ENCODE assay signal across 7 mouse cellular contexts in genomic region chr10:5921771-5922170, GRCm38 (mm10). TPM values are rescaled to one million over a fixed set of nuclear protein-coding genes. Genes with fewer than 3 reads are reported as not detected.
DNase-seq lines count a peak whose midpoint lies in the region; ATAC-seq and TF ChIP-seq lines count a peak whose summit lies in the region.

No protein-coding gene starts in this region.

- H3K36me3 ChIP-seq in heart, postnatal 0 days (replicated peaks; ENCODE audit: control insufficient read depth, insufficient read depth, low read length), result no peaks in the 10 kb centered on the region
- H3K36me3 ChIP-seq in midbrain, embryonic 10.5 days, result no peaks in the 10 kb centered on the region

- H3K4me1 ChIP-seq in cortical plate, adult 2 months (ENCODE audit: control insufficient read depth, insufficient read depth, low read length), result no peaks in the 10 kb centered on the region; the same call in 1 of the 2 replicates
- H3K4me1 ChIP-seq in heart, postnatal 0 days (ENCODE audit: control insufficient read depth, insufficient read depth), result peaks cover 5% of the 10 kb centered on the region; the same call in 1 of the 2 replicates
- peaks cover 16% of the 10 kb centered on the region for H3K4me1 ChIP-seq in midbrain, embryonic 10.5 days

- H3K27ac ChIP-seq in cortical plate, adult 2 months (ENCODE audit: insufficient read depth, low read length), result 0 out of 2 replicates have a peak overlapping the region, but pooled peaks have one; percentile 35
- no peak overlapping the region for H3K27ac ChIP-seq in heart, postnatal 0 days (ENCODE audit: low read depth)
- peak overlapping the region; percentile 81 for H3K27ac ChIP-seq in midbrain, embryonic 10.5 days (replicated peaks)

- no peak for TF ChIP-seq CTCF in cortical plate, adult 2 months (IDR thresholded peaks at IDR 0.05; ENCODE audit: extremely low read depth, insufficient read depth, low read length)
- no peak for TF ChIP-seq CTCF in heart, postnatal 0 days (IDR thresholded peaks at IDR 0.05; ENCODE audit: low read depth)

- peak overlapping the region; percentile 45 for H3K9ac ChIP-seq in heart, postnatal 0 days (replicated peaks; ENCODE audit: low read depth, low read length)

- TF ChIP-seq EP300 in heart, postnatal 0 days (IDR thresholded peaks at IDR 0.05; ENCODE audit: low read depth), result no peak

- H3K27me3 ChIP-seq in heart, postnatal 0 days (ENCODE audit: control insufficient read depth, insufficient read depth, low read length), result peaks cover 26% of the 10 kb centered on the region; the same call in 1 of the 2 replicates
- peaks cover 34% of the 10 kb centered on the region for H3K27me3 ChIP-seq in midbrain, embryonic 10.5 days (ENCODE audit: low read depth, poor library complexity, severe bottlenecking)

- no peak for TF ChIP-seq POLR2A in cortical plate, adult 2 months (IDR thresholded peaks at IDR 0.05; ENCODE audit: extremely low read depth, insufficient read depth, low read length)

- no peaks in the 10 kb centered on the region for H3K9me3 ChIP-seq in heart, postnatal 0 days (replicated peaks; ENCODE audit: control insufficient read depth, low read length)
- H3K9me3 ChIP-seq in midbrain, embryonic 10.5 days (replicated peaks), result 0 out of 2 replicates have a peak, but pooled peaks cover 3% of the 10 kb centered on the region

- H3K4me3 ChIP-seq in cortical plate, adult 2 months (ENCODE audit: insufficient read depth, low read length), result peak overlapping the region; percentile 52
- H3K4me3 ChIP-seq in heart, postnatal 0 days (ENCODE audit: low read depth, low read length), result peak overlapping the region; percentile 58
- H3K4me3 ChIP-seq in midbrain, embryonic 10.5 days, result peak overlapping the region; percentile 85

- WGBS in heart, postnatal 0 days, result under 1% methylated on average over 31 of the region's 31 CpGs
- under 1% methylated on average over 31 of the region's 31 CpGs for WGBS in midbrain, embryonic 10.5 days

- no peak for ATAC-seq in heart, postnatal 0 days (ENCODE audit: insufficient read depth, low read depth)
- no peak for ATAC-seq in megakaryocyte-erythroid progenitor cell, adult 5-6 weeks (replicated peaks; ENCODE audit: low FRiP score, low TSS enrichment, poor library complexity, severe bottlenecking)

- peak overlapping the region; percentile 91 for H3K4me2 ChIP-seq in heart, postnatal 0 days (ENCODE audit: low read depth, low read length)

- peak; percentile 1 to 8 for DNase-seq in kidney, postnatal 4 days
- DNase-seq in kidney, postnatal 14 days, result no peak
- DNase-seq in heart, postnatal 0 days (ENCODE audit: low spot score), result no peak
- DNase-seq in midbrain, embryonic 10.5 days (ENCODE audit: low spot score), result peak; percentile 22
- no peak for DNase-seq in ovary, postnatal 36 days (ENCODE audit: low spot score)

RNA-seq across cellular contexts. Expression of gene Rgs17, which starts 0.4 kb away (rescaled TPM):
- polyA plus RNA-seq in cortical plate, adult 2 months (2012; rRNA removed), result 21.1 and 22.9 TPM in 2 replicates
- total RNA-seq in heart, postnatal 0 days (2014; rRNA removed; ENCODE audit: low replicate concordance), result 0.34 and 0.39 TPM in 2 replicates
- 0.45 and 0.67 TPM in 2 replicates for polyA plus RNA-seq in heart, postnatal 0 days (2015; fragmentation: Nextera tagmentation; extraction: Ambion mirVana)
- polyA plus RNA-seq in midbrain, embryonic 10.5 days (2016; fragmentation: Nextera tagmentation; extraction: Ambion mirVana), result 1.3 and 1.5 TPM in 2 replicates
- not detected in 2 replicates for total RNA-seq in megakaryocyte-erythroid progenitor cell, adult 5-6 weeks (2014; fragmentation: Nextera tagmentation)
- not detected in 2 replicates for total RNA-seq in megakaryocyte-erythroid progenitor cell, adult 5-6 weeks (2017)

Comparison
In these comparisons a context has a peak if more than half of its experiments do, and no peak if none do; other contexts are left out.
1. DNase-seq: peak in kidney, postnatal 4 days (2 of 2) and midbrain, embryonic 10.5 days (single experiment); none in kidney, postnatal 14 days (single experiment), heart, postnatal 0 days (single experiment) and ovary, postnatal 36 days (single experiment).
2. Peak in every context shown above with its lines, with median percentiles within 50 percentile points of each other: H3K4me3 ChIP-seq.